Mouse (Mus musculus): ENCODE measurements around the gene Ccdc170. TPM values are rescaled to one million over a fixed set of nuclear protein-coding genes. Genes with fewer than 3 reads are reported as not detected.
"Not testable (repeated sequence)": the region's sequence is repeated elsewhere in the genome, so short reads cannot be mapped to it uniquely, and the experiment has no call there.

Ccdc170 gene
- polyA plus RNA-seq, 1 experiment: 2.5 TPM

DNA sequence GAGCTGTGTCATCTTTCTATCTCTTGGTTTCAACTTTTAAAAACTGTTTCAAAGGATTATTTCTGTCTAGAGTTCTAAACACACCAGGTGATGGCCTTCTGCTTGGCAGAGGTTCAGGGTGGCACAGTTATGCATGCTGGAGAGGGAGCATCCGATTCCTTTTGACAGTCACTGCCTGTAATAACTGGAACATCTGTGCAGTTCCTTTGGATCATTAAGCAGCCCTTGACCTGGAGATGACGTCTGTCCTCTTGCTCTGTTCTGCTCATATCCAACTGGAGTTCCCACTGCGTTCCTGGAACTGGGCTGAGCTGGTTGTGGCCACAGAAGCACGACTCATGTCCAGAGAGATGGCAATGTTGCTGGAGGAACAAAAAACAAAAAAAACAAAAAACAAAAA is 107.3 kb downstream of the Ccdc170 start:
- Histone ChIP-seq H3K4me1 (ENCODE audit: control insufficient read depth, insufficient read depth, low read length) (no peaks in the 10 kb centered on the region), H3K4me3 (replicated peaks; ENCODE audit: extremely low read depth, low read depth, low read length) (no peak overlapping the region)
- DNase-seq: no peak
- TF ChIP-seq POLR2A (IDR thresholded peaks at IDR 0.05; ENCODE audit: borderline replicate concordance, extremely low read depth, low read depth, low read length) (no peak), CTCF (IDR thresholded peaks at IDR 0.05; ENCODE audit: insufficient read depth, low read length) (no peak)
- 71% methylated on average over 4 of the region's 4 CpGs for WGBS

DNA sequence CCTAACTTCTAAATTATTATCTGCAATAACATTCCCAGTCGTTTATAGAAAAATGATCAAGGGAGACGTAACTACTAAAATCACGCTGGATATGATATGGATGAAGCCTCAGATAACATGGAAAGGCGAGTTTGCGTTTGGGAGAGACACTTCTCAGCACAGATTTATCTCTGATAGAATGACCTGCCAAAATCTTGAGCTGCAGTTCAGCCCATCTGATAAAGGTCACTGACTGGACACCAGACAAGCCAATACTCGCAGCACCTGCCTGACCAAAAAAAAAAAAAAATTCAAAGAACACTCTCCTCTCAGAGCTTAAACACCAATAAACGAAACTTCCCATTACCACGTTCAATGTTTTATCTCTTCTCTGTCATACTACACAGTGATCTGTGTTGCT is 108.7 kb downstream of the Ccdc170 start:
- no peak for DNase-seq
- TF ChIP-seq CTCF (IDR thresholded peaks at IDR 0.05; ENCODE audit: insufficient read depth, low read length) (no peak), POLR2A (IDR thresholded peaks at IDR 0.05; ENCODE audit: borderline replicate concordance, extremely low read depth, low read depth, low read length) (no peak)
- Histone ChIP-seq H3K4me3 (replicated peaks; ENCODE audit: extremely low read depth, low read depth, low read length) (no peak overlapping the region), H3K4me1 (ENCODE audit: control insufficient read depth, insufficient read depth, low read length) (no peaks in the 10 kb centered on the region)
- WGBS: 71% methylated on average over 8 of the region's 8 CpGs

DNA sequence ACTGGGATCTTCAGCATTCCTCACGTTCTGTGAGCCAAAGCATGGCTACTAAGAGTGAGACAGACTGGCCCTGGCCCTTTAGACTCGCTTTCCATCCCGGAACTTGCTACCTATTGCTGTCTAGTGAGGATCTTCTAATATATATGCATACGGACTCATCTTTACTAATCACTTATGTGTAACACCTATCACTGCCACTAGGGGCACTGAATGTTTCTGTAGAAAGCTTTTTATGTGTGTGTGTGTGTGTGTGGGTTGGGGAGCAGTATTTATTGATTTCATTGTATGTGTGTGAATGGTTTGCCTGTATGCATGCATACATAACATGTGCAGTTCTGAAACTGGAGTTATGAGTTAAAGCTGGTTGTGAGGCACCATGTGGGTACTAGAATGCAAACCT is 111.5 kb downstream of the Ccdc170 start:
- no peak for DNase-seq
- no peak for TF ChIP-seq CTCF (IDR thresholded peaks at IDR 0.05; ENCODE audit: insufficient read depth, low read length)
- TF ChIP-seq POLR2A (IDR thresholded peaks at IDR 0.05; ENCODE audit: borderline replicate concordance, extremely low read depth, low read depth, low read length): no peak
- Histone ChIP-seq H3K4me1 (ENCODE audit: control insufficient read depth, insufficient read depth, low read length) (no peaks in the 10 kb centered on the region), H3K4me3 (replicated peaks; ENCODE audit: extremely low read depth, low read depth, low read length) (no peak overlapping the region)
- WGBS: 65% methylated on average over 4 of the region's 4 CpGs

DNA sequence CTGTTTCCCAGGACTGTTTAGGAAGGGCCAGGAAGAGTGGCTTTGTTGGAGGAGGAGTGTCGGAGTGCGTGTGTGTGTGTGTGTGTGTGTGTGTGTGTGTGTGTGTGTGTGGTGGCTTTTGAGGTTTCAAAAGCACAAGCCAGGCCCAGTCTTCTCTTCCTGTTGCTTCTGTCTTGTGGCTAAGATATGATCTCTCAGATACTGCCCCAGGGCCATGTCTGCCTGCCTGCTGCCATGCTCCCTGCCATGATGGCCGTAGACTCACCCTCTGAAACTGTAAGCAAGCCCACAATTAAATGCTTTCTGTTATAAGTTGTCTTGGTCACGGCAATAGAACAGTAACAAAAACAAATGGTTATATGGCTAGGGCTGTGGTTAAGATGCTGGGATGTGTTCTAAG is 114.9 kb downstream of the Ccdc170 start:
- Histone ChIP-seq H3K4me1 (ENCODE audit: control insufficient read depth, insufficient read depth, low read length) (no peaks in the 10 kb centered on the region), H3K4me3 (replicated peaks; ENCODE audit: extremely low read depth, low read depth, low read length) (no peak overlapping the region)
- TF ChIP-seq CTCF (IDR thresholded peaks at IDR 0.05; ENCODE audit: insufficient read depth, low read length) (no peak), POLR2A (IDR thresholded peaks at IDR 0.05; ENCODE audit: borderline replicate concordance, extremely low read depth, low read depth, low read length) (no peak)
- WGBS: 94% methylated on average over 4 of the region's 4 CpGs
- DNase-seq: no peak

DNA sequence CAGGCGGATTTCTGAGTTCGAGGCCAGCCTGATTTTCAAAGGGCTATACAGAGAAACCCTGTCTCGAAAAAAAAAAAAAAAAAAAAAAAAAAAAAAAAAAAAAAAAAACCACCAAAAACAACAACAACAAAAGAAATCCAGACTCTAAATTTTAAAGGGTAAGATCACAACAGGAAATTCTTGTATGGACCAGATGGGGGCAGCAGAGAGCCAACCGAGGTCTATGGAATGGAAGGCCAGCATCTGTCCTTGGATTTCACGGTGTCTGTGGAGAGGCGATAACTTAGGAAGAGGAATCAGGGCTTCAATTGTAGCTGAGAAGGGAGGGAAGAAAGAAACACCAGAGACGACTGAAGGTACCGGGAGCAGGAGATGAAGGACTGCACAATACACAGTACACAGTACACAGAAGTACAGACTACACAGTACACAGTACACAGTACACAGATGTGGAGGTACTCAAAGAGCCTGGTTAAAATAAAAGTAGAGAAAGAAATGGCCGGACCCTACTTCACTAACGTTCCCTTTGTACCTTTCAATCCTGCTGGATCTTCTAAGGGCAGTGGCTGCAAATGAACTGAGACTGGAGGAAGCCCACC is 116.0 kb downstream of the Ccdc170 start:
- 65% methylated on average over 10 of the region's 10 CpGs for WGBS
- H3K4me1 ChIP-seq (ENCODE audit: control insufficient read depth, insufficient read depth, low read length): no peaks in the 10 kb centered on the region
- no peak overlapping the region for H3K4me3 ChIP-seq (replicated peaks; ENCODE audit: extremely low read depth, low read depth, low read length)
- TF ChIP-seq POLR2A (IDR thresholded peaks at IDR 0.05; ENCODE audit: borderline replicate concordance, extremely low read depth, low read depth, low read length): no peak
- peak; percentile 54 for TF ChIP-seq CTCF (IDR thresholded peaks at IDR 0.05; ENCODE audit: insufficient read depth, low read length)
- peak; percentile 31 for DNase-seq

DNA sequence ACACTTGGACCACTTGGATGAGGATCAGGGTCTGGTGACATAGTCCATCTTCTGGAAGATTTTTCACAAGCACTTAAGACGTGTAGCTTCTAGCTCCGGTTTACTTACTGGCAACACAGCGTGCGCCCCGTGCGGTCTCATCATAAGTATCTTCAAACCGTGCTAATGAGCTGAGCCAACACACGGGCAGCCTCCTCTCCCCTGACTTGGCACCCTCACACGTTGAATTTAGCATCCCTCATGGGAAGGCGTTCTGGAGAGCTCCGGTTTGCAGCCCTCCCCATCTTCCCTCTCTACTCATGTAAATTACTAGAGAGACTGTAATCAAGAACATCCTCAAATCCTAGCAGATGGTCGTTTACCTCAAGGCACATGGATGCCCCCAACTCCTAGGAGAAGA is 116.6 kb downstream of the Ccdc170 start:
- Histone ChIP-seq H3K4me1 (ENCODE audit: control insufficient read depth, insufficient read depth, low read length) (no peaks in the 10 kb centered on the region), H3K4me3 (replicated peaks; ENCODE audit: extremely low read depth, low read depth, low read length) (no peak overlapping the region)
- TF ChIP-seq CTCF (IDR thresholded peaks at IDR 0.05; ENCODE audit: insufficient read depth, low read length) (no peak), POLR2A (IDR thresholded peaks at IDR 0.05; ENCODE audit: borderline replicate concordance, extremely low read depth, low read depth, low read length) (no peak)
- DNase-seq: no peak
- 86% methylated on average over 12 of the region's 12 CpGs for WGBS

DNA sequence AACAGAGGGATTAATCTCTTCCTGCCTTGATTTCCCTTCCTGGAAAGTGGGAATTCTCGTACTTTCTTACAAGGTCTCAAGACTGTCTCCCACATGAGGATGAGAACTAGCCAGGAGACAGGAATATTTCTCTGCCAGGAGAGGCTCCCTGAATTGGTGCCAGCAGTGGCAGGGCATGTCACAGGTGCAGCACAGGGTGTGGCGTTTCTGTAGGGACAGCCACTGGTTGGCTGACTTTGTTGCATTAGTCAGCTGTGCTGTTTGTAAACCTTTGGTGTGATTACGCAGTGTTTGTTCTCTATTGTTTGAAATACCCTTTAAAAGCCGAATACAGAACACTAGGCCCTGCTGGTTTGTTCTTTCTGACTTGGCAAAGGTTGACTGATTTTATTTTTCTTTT is 117.3 kb downstream of the Ccdc170 start:
- 63% methylated on average over 4 of the region's 4 CpGs for WGBS
- TF ChIP-seq POLR2A (IDR thresholded peaks at IDR 0.05; ENCODE audit: borderline replicate concordance, extremely low read depth, low read depth, low read length): no peak
- TF ChIP-seq CTCF (IDR thresholded peaks at IDR 0.05; ENCODE audit: insufficient read depth, low read length): no peak
- Histone ChIP-seq H3K4me3 (replicated peaks; ENCODE audit: extremely low read depth, low read depth, low read length) (no peak overlapping the region), H3K4me1 (ENCODE audit: control insufficient read depth, insufficient read depth, low read length) (no peaks in the 10 kb centered on the region)
- DNase-seq: no peak

DNA sequence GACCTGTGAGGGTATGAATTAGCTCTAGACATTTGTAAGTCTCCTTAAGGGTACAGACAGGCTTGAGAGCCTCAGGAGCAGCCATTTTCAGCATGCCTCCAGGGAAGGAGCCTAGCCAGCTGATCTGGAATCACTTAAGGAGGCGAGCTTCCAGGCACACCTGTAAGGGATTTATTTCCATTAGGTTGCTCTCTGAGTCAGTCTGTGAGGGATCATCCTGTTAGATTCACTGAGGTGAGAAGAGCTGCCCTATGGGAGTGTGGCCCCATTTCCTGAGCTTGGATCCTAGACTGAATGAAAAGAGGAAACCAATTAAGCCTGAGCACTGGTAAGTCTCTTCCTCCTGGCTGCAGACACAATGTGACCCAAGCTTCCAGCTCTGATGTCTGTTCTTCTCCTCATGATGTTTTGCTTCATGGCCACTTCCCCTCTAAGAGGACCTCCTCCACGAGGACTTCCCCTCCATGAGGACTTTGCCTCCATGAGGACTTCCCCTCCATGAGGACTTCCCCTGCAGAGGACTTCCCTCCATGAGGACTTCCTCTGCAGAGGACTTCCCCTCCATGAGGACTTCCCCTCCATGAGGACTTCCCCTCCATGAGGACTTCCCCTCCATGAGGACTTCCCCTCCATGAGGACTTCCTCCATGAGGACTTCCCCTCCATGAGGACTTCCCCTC is 118.6 kb downstream of the Ccdc170 start:
- no peak for TF ChIP-seq POLR2A (IDR thresholded peaks at IDR 0.05; ENCODE audit: borderline replicate concordance, extremely low read depth, low read depth, low read length)
- no peak for TF ChIP-seq CTCF (IDR thresholded peaks at IDR 0.05; ENCODE audit: insufficient read depth, low read length)
- H3K4me1 ChIP-seq (ENCODE audit: control insufficient read depth, insufficient read depth, low read length): no peaks in the 10 kb centered on the region
- DNase-seq: no peak
- H3K4me3 ChIP-seq (replicated peaks; ENCODE audit: extremely low read depth, low read depth, low read length): no peak overlapping the region
- 58% methylated on average over 2 of the region's 2 CpGs for WGBS

DNA sequence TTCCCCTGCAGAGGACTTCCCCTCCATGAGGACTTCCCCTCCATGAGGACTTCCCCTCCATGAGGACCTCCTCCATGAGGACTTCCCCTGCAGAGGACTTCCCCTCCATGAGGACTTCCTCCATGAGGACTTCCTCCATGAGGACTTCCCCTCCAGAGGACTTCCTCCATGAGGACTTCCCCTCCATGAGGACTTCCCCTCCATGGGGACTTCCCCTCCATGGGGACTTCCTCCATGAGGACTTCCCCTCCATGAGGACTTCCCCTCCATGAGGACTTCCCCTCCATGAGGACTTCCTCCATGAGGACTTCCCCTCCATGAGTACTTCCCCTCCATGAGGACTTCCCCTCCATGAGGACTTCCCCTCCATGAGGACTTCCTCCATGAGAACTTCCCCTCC is 119.3 kb downstream of the Ccdc170 start:
- not testable (repeated sequence) for DNase-seq; H3K4me1 ChIP-seq (ENCODE audit: control insufficient read depth, insufficient read depth, low read length); H3K4me3 ChIP-seq (replicated peaks; ENCODE audit: extremely low read depth, low read depth, low read length)

DNA sequence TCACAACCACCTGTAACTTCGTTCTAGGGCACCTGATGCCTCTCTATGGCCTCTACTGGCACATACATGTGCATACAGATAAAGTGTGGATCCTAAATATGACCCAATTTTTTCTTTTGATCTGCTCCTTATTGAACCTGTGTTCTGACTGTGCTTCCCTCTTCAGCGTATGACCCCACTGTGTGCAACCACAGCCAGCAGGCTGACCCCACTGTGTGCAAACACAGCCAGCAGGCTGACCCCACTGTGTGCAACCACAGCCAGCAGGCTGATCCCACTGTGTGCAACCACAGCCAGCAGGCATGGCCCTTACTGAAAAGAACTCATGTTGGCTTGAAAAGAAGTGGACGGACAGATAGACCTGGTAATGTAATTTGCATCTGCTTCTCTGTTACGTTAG is 120.2 kb downstream of the Ccdc170 start:
- DNase-seq: no peak
- Histone ChIP-seq H3K4me1 (ENCODE audit: control insufficient read depth, insufficient read depth, low read length) (no peaks in the 10 kb centered on the region), H3K4me3 (replicated peaks; ENCODE audit: extremely low read depth, low read depth, low read length) (no peak overlapping the region)
- TF ChIP-seq CTCF (IDR thresholded peaks at IDR 0.05; ENCODE audit: insufficient read depth, low read length): no peak
- no peak for TF ChIP-seq POLR2A (IDR thresholded peaks at IDR 0.05; ENCODE audit: borderline replicate concordance, extremely low read depth, low read depth, low read length)
- WGBS: 74% methylated on average over 4 of the region's 4 CpGs

Measured in lung, adult 2 months (tissue).